Mouse (Mus musculus) erythroblast, embryonic 14.5 days (primary cell): ENCODE data around the gene Ipo5.

Experiments
- GATA1 ChIP-seq: IDR thresholded peaks from 2 replicates; pipeline ENCODE4 v1.6.1; 2012; ENCODE audit warnings: low read length, inconsistent platforms, mixed read lengths
- TAL1 ChIP-seq: IDR thresholded peaks from 3 replicates; pipeline ENCODE4 v1.6.1; 2012; ENCODE audit warnings: low read length, inconsistent platforms, mixed read lengths

DNA sequence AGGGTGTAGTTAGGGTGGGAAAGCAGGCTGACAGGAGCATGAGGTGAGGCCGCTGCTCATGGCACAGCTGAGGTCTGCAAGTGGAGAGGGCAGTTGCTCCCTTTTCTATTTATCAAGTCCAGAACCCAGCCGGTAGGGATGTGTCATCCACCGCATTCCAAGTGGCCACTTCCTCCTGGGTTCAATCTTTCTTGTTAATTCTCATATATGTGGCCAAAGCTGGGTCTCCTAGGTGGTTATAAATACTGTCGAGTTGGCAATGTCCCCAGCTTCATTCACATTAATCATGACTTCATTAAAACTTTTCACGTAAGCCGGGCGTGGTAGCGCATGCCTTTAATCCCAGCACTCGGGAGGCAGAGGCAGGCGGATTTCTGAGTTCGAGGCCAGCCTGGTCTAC lies 22.3 kb upstream of the Ipo5 start:
- TF ChIP-seq TAL1: no peak
- no peak for TF ChIP-seq GATA1
